Mouse (Mus musculus) MEL (cell line): ENCODE results near the gene Tmod1. TPM values are rescaled to one million over a fixed set of nuclear protein-coding genes. Genes with fewer than 3 reads are reported as not detected.

ENCODE experiments used
- DNase-seq: peaks from one replicate; pipeline ENCODE4 v3.0.0; 2011; ENCODE audit warnings: low read depth, low spot score
- H3K27ac ChIP-seq: 2 replicates; pipeline ENCODE4 v1.5.1; 2012; ENCODE audit warnings: low read depth, mild to moderate bottlenecking, control low read depth, low read length, moderate library complexity; ENCODE audit not compliant: control insufficient read depth
- H3K27me3 ChIP-seq, 2 experiments: fragments of 150-350 bp in 1 of 2; sonication (generic) in 1 of 2; 2 replicates each; pipeline ENCODE4 v1.6.1; 2012; ENCODE audit warnings: low read length in 2 of 2, mild to moderate bottlenecking in 2 of 2, improper control_type of control experiment in 1 of 2, moderate library complexity in 1 of 2; ENCODE audit not compliant: insufficient read depth in 2 of 2, control insufficient read depth in 1 of 2
- H3K36me3 ChIP-seq, 2 experiments: 2 replicates each; pipeline ENCODE4 v1.6.1; 2012 to 2014; ENCODE audit warnings: low read length in 2 of 2, improper control_type of control experiment in 1 of 2, inconsistent platforms in 1 of 2, mild to moderate bottlenecking in 1 of 2; ENCODE audit not compliant: insufficient read depth in 2 of 2, control insufficient read depth in 1 of 2
- H3K4me1 ChIP-seq, 2 experiments: fragments of 150-350 bp in 1 of 2; sonication (generic) in 1 of 2; 2 replicates each; pipeline ENCODE4 v1.6.1; 2012; ENCODE audit warnings: low read length in 2 of 2, improper control_type of control experiment in 1 of 2, mild to moderate bottlenecking in 1 of 2; ENCODE audit not compliant: insufficient read depth in 2 of 2, control insufficient read depth in 1 of 2
- H3K4me3 ChIP-seq, 2 experiments: fragments of 150-350 bp in 1 of 2; sonication (generic) in 1 of 2; 2 replicates each; pipeline ENCODE4 v1.5.1; 2012; ENCODE audit warnings: low read depth in 2 of 2, low read length in 2 of 2, mild to moderate bottlenecking in 2 of 2, moderate library complexity in 2 of 2, control low read depth in 1 of 2, improper control_type of control experiment in 1 of 2; ENCODE audit not compliant: control insufficient read depth in 1 of 2, insufficient read depth in 1 of 2
- H3K79me2 ChIP-seq: 2 replicates; pipeline ENCODE4 v1.6.1; 2012; ENCODE audit warnings: mild to moderate bottlenecking, low read length, moderate library complexity; ENCODE audit not compliant: control insufficient read depth, poor library complexity, insufficient read depth
- H3K9ac ChIP-seq: 2 replicates; pipeline ENCODE4 v1.6.1; 2012; ENCODE audit warnings: low read depth, mild to moderate bottlenecking, control low read depth, low read length, moderate library complexity; ENCODE audit not compliant: control insufficient read depth, poor library complexity, severe bottlenecking
- H3K9me3 ChIP-seq: fragments of 150-350 bp; sonication (generic); replicated peaks from 2 replicates; pipeline ENCODE4 v1.6.1; 2012; ENCODE audit warnings: mild to moderate bottlenecking, low read length, improper control_type of control experiment, moderate library complexity; ENCODE audit not compliant: insufficient read depth
- CTCF ChIP-seq, 3 experiments: IDR thresholded peaks in 2 of 3; conservative IDR thresholded peaks in 1 of 3; 2 replicates each; pipeline ENCODE4 v1.5.1; 2011 to 2012; ENCODE audit warnings: low read length in 3 of 3, low read depth in 2 of 3, mild to moderate bottlenecking in 2 of 3, improper control_type of control experiment in 1 of 3, inconsistent platforms in 1 of 3, mixed read lengths in 1 of 3, moderate library complexity in 1 of 3; ENCODE audit not compliant: control insufficient read depth in 1 of 3, insufficient read depth in 1 of 3, poor library complexity in 1 of 3, severe bottlenecking in 1 of 3
- E2F4 ChIP-seq: IDR thresholded peaks from 2 replicates; pipeline ENCODE4 v1.6.1; 2011; ENCODE audit warnings: low read depth, low read length, improper control_type of control experiment, borderline replicate concordance
- EP300 ChIP-seq, 2 experiments: IDR thresholded peaks; 2 replicates each; pipeline ENCODE4 v1.6.1; 2011; ENCODE audit warnings: improper control_type of control experiment in 2 of 2, low read length in 2 of 2, low read depth in 1 of 2, mild to moderate bottlenecking in 1 of 2
- GABPA ChIP-seq: IDR thresholded peaks from 2 replicates; pipeline ENCODE4 v1.6.1; 2012; ENCODE audit warnings: low read depth, mild to moderate bottlenecking, inconsistent platforms, low read length, improper control_type of control experiment, moderate library complexity
- HCFC1 ChIP-seq: IDR thresholded peaks from 2 replicates; pipeline ENCODE4 v1.6.1; 2012; ENCODE audit warnings: low read depth, mild to moderate bottlenecking, inconsistent platforms, low read length, improper control_type of control experiment, moderate library complexity
- MAZ ChIP-seq: IDR thresholded peaks from 2 replicates; pipeline ENCODE4 v1.6.1; 2012; ENCODE audit warnings: low read depth, mild to moderate bottlenecking, inconsistent platforms, low read length, improper control_type of control experiment
- NRF1 ChIP-seq: IDR thresholded peaks from 2 replicates; pipeline ENCODE4 v1.6.1; 2014; ENCODE audit warnings: low read depth, mild to moderate bottlenecking, inconsistent platforms, low read length, improper control_type of control experiment, moderate library complexity; ENCODE audit not compliant: poor library complexity, insufficient read depth, severe bottlenecking
- RAD21 ChIP-seq: IDR thresholded peaks from 2 replicates; pipeline ENCODE4 v1.6.1; 2011; ENCODE audit warnings: mild to moderate bottlenecking, low read depth, low read length, improper control_type of control experiment
- RCOR1 ChIP-seq: IDR thresholded peaks from 2 replicates; pipeline ENCODE4 v1.6.1; 2012; ENCODE audit warnings: low read depth, mild to moderate bottlenecking, inconsistent platforms, low read length, improper control_type of control experiment
- SIN3A ChIP-seq: IDR thresholded peaks from 2 replicates; pipeline ENCODE4 v1.6.1; 2012; ENCODE audit warnings: low read length, improper control_type of control experiment, inconsistent platforms
- TBP ChIP-seq: IDR thresholded peaks from 2 replicates; pipeline ENCODE4 v1.8.0; 2011; ENCODE audit warnings: low read depth, low read length, improper control_type of control experiment
- UBTF ChIP-seq: IDR thresholded peaks from 2 replicates; pipeline ENCODE4 v1.6.1; 2012; ENCODE audit warnings: low read depth, mild to moderate bottlenecking, inconsistent platforms, low read length, improper control_type of control experiment, moderate library complexity, borderline replicate concordance; ENCODE audit not compliant: insufficient read depth
- USF1 ChIP-seq: IDR thresholded peaks from 2 replicates; pipeline ENCODE4 v1.6.1; 2014; ENCODE audit warnings: low read depth, mild to moderate bottlenecking, inconsistent platforms, low read length, improper control_type of control experiment, moderate library complexity
- USF2 ChIP-seq, 2 experiments: IDR thresholded peaks; 2 replicates each; pipeline ENCODE4 v1.6.1; 2011 to 2012; ENCODE audit warnings: improper control_type of control experiment in 2 of 2, low read length in 2 of 2, borderline replicate concordance in 1 of 2, inconsistent platforms in 1 of 2, low read depth in 1 of 2, mild to moderate bottlenecking in 1 of 2; ENCODE audit not compliant: insufficient read depth in 1 of 2
- ZC3H11A ChIP-seq: IDR thresholded peaks from 2 replicates; pipeline ENCODE4 v1.6.1; 2012; ENCODE audit warnings: low read depth, mild to moderate bottlenecking, inconsistent platforms, low read length, improper control_type of control experiment
- ZNF384 ChIP-seq: IDR thresholded peaks from 2 replicates; pipeline ENCODE4 v1.6.1; 2012; ENCODE audit warnings: low read depth, mild to moderate bottlenecking, inconsistent platforms, low read length, improper control_type of control experiment
- polyA plus RNA-seq, 2 experiments: library from polyadenylated mRNA; stranded (reverse) in 1 of 2; unstranded in 1 of 2; fragments of >175 nt in 1 of 2; fragments of >200 nt in 1 of 2; gene quantifications; 2 replicates each; pipeline versions ENCODE4 v1.2.1 to v1.2.4; 2012; ENCODE audit warnings: low replicate concordance in 2 of 2, low read depth in 1 of 2; ENCODE audit not compliant: insufficient read length in 2 of 2, insufficient read depth in 1 of 2, missing spikeins in 1 of 2
- total RNA-seq: library from RNA; depleted of rRNA; stranded (reverse); fragments of 300-350 nt; gene quantifications from 2 replicates; pipeline ENCODE4 v1.2.3, GENCODE M21; 2012

Tmod1 gene
- total and polyA plus RNA-seq, 3 experiments, result 2.3 to 8.1 TPM; not detected in 1

GRCm38 (mm10) chr4:46097591-46097990 lies 58.9 kb downstream of the Tmod1 start:
- peaks cover 0 to 9% of the 10 kb centered on the region in 2 experiments; a peak in 2 of 4 replicates for H3K4me1 ChIP-seq
- H3K79me2 ChIP-seq, result no peaks in the 10 kb centered on the region
- no peak for TF ChIP-seq USF2 (IDR thresholded peaks at IDR 0.05; ENCODE audit: borderline replicate concordance in 1 of 2, insufficient read depth in 1 of 2, low read depth in 1 of 2, low read length in 2 of 2)
- no peak for TF ChIP-seq SIN3A
- TF ChIP-seq HCFC1, result no peak
- TF ChIP-seq ZC3H11A, result no peak
- TF ChIP-seq EP300 (IDR thresholded peaks at IDR 0.05; ENCODE audit: low read depth in 1 of 2, low read length in 2 of 2), result no peak
- TF ChIP-seq ZNF384, result no peak
- TF ChIP-seq MAZ, result no peak
- TF ChIP-seq CTCF (IDR thresholded peaks at IDR 0.05 in 2 of 3, conservative IDR thresholded peaks at IDR 0.05 in 1 of 3; ENCODE audit: control insufficient read depth in 1 of 3, insufficient read depth in 1 of 3, low read depth in 2 of 3, low read length in 3 of 3, poor library complexity in 1 of 3, severe bottlenecking in 1 of 3), result no peak
- no peak for TF ChIP-seq UBTF
- TF ChIP-seq USF1, result no peak
- TF ChIP-seq RCOR1, result no peak
- H3K4me3 ChIP-seq, result no peak overlapping the region
- no peaks in the 10 kb centered on the region for H3K27me3 ChIP-seq
- H3K9ac ChIP-seq, result no peak overlapping the region
- no peaks in the 10 kb centered on the region for H3K9me3 ChIP-seq
- H3K36me3 ChIP-seq, result no peaks in the 10 kb centered on the region
- H3K27ac ChIP-seq, result no peak overlapping the region
- no peak for DNase-seq

GRCm38 (mm10) chr4:46099132-46099531 lies 60.4 kb downstream of the Tmod1 start:
- peaks cover 0 to 7% of the 10 kb centered on the region in 2 experiments; a peak in 2 of 4 replicates for H3K4me1 ChIP-seq
- H3K4me3 ChIP-seq, result no peak overlapping the region
- TF ChIP-seq E2F4 (no peak), EP300 (IDR thresholded peaks at IDR 0.05; ENCODE audit: low read depth in 1 of 2, low read length in 2 of 2) (no peak), NRF1 (no peak), GABPA (no peak), TBP (no peak), USF2 (IDR thresholded peaks at IDR 0.05; ENCODE audit: borderline replicate concordance in 1 of 2, insufficient read depth in 1 of 2, low read depth in 1 of 2, low read length in 2 of 2) (no peak), RAD21 (no peak)
- TF ChIP-seq, all 39 proteins: peak for 0
- Histone ChIP-seq H3K27ac (no peak overlapping the region), H3K79me2 (no peaks in the 10 kb centered on the region), H3K9ac (no peak overlapping the region), H3K27me3 (no peaks in the 10 kb centered on the region), H3K36me3 (no peaks in the 10 kb centered on the region), H3K9me3 (no peaks in the 10 kb centered on the region)
- DNase-seq, result no peak
